Mouse (Mus musculus): ENCODE measurements around the gene Tmem208.

Tmem208 gene

DNA sequence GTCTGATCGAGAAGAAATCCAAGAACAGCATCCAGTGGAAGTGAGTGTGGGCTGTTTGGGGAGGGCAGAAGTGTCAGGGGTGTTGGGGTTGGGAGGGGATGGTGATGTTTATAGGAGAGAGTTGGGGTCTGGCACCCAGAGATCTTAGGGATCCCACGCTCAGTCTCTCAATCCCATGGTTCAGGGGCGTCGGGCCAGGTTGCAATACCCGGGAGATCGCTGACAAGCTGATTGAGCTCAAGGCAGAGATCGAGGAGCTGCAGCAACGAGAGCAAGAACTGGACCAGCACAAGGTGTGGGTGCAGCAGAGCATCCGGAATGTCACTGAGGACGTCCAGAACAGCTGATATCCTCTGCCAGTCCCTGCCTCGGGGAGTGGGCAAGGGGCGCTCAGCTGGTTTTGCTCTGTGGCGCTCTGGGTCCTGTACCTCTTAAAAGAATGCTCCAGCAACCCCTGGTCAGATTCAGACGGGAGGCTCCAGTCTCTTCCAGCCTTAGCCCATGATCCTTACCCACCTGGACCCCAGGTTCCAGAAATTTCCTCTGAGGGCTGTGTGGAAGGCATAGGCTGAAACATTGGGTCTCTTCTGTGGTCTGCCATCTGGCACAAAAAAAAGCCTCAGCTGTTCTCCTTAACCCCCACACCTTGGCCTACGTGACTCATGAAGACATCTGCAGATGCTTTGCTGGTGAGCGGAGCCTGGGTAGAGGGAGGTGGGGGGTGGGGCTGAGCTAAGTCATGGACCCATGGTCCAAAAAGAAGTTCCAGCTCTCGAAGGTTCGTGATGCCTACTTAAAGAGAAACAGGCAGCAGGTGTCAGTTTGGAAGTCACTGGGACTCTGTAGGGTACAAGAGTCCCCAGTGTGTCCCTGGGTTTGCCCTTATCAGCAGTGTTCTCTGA, 27.6 kb upstream of the Tmem208 start:
- DNase-seq (ENCODE audit: low read depth, low spot score): no peak

DNA sequence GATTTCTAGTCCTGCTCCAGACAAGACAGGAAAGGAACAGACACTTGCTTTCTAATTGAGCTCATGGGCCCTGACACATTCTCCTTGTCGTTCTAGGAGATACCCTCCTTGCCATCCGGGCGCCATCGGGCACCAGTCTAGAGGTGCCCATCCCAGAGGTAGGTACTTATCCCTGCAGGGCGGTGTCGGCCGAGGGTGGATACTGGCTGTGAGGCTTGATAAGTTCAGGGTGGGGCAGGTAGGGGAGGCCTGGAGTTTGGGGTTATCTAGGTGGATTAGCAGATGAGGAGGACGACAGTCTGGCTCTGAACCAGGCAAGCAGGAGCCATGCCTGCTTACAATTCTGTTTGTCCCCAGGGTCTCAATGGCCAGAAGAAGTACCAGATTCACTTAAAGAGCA, 26.2 kb upstream of the Tmem208 start:
- no peak for DNase-seq (ENCODE audit: low read depth, low spot score)

DNA sequence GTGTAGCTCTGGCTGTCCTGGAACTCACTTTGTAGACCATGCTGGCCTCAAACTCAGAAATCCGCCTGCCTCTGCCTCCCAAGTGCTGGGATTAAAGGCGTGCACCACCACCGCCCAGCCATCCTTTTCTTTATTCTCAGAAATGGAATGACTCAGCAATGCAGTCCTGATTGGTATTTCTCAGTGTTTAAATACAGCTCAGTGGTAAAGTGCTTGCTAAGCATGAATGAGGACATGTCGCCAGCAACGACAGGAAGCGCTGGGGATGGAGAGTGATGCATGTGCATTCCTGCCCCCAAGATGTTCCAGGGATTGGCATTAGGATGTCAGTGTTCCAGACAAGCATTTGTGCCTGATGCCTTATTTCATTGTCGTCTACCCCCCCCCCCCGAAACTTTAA, 22.8 kb upstream of the Tmem208 start:
- no peak for DNase-seq (ENCODE audit: low read depth, low spot score)

DNA sequence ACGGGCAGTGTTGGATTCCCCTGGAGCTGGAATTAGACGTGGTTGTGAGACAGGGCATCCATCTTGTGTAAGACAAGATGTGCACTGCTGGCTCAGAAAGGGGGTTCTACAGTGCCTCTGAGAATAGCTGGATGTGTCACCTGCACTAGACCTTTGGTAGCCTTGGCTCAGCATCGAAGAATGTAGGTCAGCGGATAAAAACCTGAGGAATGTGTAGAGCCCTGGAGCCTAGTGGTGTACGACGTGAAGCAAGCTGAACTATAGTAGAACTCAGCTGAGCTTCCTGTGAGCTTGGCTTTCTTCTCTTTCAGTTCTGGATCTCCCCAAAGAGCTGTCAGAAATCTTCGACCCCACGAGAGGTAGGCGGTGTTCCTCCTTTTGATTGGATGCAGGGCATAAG, 22.3 kb upstream of the Tmem208 start:
- DNase-seq (ENCODE audit: low read depth, low spot score): no peak

DNA sequence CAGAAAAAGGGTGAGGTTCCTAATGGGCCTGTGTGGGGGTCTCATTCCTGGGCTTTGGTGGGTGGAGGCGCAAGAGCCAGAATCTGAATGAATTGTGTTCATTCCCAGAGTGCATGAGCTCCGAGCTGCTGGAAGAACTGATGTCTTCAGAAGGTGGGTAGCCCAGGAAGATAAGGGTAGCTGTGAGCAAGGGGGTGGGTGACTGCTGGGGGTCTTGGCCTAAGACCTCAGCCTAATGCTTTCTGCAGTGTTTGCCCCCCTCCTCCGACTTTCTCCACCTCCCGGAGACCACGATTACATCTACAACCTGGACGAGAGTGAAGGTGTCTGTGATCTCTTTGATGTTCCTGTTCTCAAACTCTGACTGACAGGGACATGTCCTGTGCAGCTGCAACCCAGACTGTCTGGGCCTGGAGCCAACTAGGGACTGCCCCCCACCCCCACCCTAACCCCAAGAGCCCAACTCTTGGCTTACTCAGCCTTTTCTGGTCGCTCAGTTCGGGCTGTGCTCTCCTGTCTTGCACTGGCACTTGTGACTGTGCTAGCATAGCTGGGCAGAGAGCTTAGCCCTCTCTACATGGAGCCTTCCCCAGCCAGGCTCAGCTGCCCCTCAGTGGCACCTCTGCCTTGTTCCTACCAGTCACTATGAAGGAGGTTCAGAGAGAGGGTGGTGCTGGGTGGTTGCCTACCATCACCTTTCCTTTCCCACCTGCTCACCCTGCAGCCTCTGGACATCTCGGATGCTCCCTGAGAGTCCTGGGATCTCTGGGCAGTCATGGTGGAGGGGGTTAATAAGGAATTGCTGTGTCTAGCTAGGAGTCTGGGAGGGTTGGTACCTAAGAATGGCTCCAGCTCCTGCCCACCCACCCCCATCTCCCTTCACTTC, 21.6 kb upstream of the Tmem208 start:
- DNase-seq (ENCODE audit: low read depth, low spot score): no peak

DNA sequence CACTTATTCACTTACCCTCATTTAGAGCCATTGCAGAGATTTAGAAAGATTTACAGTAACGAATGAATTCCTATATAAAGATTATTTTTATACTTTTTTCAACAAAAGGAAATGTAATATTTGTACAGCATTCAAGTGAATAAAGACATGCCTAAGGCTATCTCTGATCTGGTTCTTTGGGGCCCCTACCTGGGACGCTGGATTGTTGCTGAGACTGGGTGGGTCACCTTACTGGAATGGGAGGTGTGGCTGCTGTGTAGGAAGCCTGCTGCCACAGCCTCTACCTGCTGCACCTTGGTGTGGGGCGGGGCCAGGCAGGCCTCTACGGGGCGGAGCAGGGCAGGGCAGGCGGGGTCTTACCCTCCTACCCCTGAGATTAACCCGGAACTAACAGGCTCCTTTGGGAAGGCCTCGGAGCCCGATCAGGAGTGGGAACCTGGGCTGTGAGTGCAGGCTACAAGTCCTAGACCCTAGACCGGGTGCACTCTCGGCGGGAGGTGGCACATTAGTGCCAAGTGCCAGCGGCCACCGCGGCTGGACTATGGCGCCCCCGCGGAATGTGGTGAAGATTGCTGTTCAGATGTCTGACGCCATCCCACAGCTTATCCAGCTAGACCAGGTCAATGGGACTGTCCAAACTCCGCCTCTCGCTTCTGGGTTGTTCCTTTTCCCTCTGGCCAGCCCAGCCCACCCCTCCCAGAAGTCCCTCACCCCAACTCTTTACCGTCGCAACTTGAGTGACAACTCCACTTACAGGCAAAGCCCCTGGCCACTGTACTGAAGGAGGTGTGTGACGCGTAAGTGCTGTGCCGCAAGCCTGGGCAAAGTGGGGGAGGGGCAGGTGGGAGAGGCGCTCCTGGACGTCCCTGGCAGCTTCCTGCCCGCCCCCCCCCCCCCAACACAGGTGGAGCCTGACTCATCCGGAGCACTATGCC, 20.7 kb upstream of the Tmem208 start, which contains the start of gene Elmo3:
Elmo3 (plus strand) TSS at position 391 of the 935 bp plus-strand sequence.
- no peak for DNase-seq (ENCODE audit: low read depth, low spot score)

DNA sequence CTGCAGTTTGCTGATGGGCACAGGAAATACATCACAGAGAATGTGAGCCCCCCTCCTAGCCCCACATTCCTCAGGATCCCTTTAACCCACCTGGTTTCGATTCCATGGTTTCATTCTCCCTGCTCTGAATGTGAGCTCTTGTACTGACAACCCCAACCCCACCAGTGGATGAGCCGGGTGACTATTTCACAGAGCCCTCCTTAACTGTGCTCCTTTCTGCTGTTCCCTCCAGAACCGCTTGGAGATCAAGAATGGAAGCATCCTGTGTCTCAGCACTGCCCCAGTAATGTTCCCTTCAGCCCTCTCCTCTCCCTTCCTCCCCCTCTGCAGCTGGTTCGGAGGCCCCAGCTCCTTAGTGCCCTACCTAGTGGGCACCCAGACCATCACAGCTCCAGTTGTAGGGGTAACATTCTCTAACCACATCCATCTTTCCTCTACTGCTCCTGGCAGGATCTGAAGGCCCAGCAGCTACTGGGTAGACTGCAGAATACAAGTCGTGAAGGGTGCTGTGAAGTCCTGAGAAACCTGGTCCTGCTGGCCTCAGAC, 19.9 kb upstream of the Tmem208 start:
- no peak for DNase-seq (ENCODE audit: low read depth, low spot score)

DNA sequence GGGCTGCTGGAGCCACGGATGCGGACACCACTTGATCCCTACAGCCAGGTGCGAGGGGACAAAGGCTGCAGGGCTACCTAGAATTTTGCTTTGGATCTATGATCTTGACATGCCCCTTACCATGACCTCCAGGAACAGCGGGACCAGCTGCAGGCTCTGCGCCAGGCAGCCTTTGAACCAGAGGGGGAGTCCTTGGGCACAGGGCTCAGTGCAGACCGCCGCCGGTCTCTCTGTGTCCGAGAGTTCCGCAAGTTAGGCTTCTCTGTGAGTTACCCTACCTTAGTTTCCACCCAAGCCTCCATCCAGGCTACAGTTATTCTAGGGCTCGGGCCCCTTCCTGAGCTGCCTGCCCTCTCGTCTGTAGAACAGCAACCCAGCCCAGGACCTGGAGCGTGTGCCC, 18.5 kb upstream of the Tmem208 start:
- DNase-seq (ENCODE audit: low read depth, low spot score): no peak

DNA sequence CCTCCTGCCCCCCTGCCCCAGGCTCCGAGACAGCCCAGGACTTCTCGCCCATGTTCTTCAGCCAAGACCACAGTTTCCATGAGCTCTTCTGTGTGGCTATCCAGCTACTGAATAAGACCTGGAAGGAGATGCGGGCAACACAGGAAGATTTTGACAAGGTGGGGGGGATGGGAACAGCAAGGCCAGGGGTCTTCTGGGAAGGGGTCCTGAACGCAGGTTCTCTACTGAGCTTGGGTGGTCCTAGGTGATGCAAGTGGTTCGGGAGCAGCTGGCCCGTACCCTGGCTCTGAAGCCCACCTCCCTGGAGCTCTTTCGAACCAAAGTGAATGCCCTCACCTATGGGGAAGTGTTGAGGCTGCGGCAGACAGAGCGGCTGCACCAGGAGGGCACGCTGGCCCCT, 17.7 kb upstream of the Tmem208 start:
- no peak for DNase-seq (ENCODE audit: low read depth, low spot score)

DNA sequence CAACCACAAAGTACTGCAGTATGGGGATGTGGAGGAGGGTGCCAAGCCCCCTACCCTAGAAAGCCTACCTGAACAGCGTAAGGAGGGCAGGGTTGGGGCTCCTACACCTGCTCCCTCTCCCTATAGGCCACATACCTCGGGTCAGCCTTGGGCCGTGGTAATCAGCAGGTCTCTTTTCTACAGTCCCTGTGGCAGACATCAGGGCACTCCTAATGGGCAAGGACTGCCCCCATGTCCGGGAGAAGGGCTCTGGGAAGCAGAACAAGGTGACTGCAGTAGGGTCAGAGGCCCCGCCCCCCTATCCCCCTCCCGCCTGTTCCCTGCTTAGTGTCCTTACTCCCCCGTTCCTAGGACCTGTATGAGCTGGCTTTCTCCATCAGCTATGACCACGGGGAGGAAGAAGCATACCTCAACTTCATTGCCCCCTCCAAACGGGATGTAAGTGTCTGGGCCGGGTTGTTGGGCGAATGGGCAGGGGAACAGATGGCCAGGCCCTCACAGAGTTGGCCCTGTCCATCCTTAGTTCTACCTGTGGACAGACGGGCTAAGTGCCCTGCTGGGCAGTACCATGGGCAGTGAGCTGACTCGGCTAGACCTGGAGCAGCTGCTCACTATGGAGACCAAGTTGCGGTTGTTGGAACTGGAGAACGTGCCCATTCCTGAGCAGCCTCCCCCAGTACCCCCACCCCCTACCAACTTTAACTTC, 16.9 kb upstream of the Tmem208 start:
- DNase-seq (ENCODE audit: low read depth, low spot score): no peak

DNA sequence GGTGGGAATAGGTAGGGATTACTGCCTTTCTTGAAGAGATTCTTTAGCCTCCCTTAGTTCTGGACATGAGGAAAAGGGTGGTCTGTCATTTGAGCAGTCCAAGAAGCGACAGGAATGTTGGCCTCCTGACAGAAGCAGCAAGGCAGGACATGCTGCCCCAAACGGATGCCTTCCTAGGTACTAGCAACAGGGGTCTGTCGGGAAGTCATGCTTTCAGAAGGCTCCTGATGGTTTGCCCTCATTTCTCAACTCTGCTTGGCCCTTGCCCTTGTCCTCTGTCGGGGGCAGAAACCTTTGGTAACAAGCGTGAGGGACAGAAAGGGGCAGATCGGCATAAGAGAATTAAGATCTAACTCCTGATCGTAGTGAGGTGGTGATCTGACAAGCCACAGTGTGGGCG, 16.0 kb upstream of the Tmem208 start:
- no peak for DNase-seq (ENCODE audit: low read depth, low spot score)

DNA sequence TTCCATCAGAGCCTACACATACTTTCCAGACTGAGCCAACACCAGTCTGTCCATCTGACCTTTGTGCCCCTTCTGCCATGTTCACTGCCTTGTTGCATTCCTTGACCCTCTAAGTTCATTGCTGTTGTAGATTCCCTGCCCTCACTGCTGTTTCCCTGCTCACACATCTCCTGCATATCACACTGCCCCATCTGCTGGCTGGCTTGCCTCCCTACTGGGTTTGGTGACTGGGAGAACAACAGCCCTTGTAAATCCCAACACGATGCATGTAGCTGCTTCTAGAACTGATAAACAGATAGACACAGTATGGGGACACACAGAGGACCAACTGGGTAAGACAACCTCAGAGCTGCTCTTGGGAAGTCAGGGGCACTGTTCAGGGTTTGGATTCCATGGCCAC, 14.4 kb upstream of the Tmem208 start:
- no peak for DNase-seq (ENCODE audit: low read depth, low spot score)

DNA sequence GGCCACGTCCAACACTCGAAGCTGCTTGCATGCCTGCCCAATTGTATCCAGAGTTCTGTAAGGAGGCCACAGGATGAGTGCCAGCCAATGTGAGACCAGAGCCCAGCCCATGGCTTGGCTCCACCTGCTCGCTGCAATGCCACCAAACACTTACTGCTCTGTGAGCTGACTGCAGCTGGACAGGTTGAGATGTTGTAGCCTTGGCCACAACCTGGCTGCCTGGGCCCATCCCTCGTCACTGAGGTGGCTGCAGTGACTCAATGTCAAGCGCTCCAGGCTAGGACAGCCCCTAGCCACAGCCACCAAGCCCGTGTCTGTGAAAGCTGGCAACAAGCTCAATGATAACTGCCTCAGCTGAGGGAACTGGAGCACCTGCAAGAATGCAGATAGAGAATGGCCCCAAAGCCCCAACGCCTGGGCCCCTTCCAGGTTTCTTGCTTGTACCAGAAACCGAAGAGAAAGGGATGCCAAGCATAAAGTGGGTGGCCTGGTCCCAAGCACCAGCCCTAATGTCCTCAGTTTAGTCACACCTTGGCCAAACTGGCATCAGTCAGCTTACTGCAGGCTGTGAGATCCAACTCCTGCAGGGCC, 13.2 kb upstream of the Tmem208 start:
- DNase-seq (ENCODE audit: low read depth, low spot score): no peak

DNA sequence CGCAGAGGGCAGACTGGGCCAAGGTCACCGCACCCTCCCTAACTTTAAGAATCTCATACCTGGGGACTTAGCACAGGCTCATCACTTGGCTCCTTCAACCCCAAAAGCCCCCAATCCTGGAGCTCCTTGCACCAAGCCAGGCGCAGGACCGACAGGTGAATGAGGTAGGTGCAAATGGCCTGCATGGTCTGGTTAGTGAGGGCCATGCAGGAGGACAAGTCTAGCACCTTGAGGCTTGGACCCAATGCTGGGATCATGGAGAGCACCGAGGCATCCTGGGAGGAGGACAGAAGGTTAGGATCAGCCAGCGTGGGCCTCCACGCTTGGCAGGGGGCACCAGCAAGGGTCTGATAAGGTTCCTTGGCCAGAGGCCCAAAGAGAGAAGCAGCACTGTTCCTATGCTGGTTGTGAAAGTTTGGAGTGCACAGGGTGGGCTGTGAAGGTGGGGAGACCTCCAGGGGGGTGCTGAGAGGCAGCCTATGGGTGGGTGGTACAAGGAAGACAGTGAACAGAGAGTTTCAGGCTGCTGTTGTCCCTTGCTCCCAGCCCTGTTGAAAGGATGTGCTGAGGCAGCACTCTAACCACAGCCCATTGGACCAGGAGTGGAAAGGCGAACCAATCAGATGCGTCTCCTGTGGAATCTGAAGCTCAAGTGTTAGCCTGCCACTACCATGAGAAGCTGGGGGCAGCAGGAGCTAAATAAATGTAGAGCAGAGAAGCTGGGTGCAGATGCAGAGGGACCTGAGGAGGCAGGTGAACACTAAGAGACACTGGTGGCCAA, 12.3 kb upstream of the Tmem208 start:
- no peak for DNase-seq (ENCODE audit: low read depth, low spot score)

DNA sequence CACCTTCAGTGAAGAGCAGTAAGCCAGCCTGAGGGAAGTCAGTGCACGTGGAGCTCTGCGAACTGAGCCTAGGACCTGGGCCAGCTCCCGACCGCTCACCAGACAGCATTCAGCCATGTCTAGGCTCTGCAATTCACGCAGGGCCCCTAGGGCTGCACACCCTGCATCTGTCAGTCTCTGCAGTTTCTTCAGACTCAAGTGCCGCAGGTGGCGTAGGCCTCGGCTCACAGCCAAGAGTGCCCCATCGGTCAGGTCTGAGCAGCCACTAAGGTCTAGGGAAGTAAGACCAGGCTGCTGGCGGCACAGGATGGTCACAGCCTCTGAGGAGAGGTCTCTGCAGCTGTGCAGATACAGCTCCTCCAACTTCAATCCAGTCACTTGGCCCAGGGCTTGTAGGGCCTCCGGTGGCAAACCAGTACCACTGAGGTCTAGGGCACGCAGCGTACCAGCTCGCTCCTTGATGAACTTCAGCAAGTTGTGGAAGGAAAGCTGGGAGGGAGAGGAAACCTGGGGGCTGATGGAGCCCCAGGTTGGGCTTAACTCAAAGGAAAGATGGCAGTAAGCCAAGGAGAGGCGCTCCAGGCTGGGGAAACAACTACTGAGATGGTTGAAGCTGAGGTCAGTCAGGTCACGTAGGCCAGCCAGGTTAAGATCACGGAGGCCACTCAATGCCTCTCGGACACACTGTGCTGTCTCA, 10.9 kb upstream of the Tmem208 start:
- DNase-seq (ENCODE audit: low read depth, low spot score): no peak

DNA sequence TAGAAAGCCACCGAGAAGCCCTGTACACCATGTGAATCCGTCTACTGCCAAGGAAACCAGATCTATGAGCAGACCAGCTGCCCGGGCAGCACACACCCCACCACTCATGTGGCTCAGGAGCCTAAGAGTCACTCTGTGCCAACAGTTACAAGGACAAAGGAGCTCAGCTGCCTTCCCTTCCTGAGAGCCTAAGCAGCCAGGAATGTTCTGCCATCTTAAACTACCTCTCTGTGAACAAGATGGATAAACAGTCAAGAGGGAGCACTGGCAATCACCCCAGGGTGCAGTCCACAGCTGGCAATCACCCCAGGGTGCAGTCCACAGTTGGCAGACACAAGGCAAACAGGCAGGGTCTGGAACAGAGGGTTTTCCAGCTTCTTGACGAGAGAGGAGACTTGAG, 8.2 kb upstream of the Tmem208 start:
- DNase-seq (ENCODE audit: low read depth, low spot score): no peak

DNA sequence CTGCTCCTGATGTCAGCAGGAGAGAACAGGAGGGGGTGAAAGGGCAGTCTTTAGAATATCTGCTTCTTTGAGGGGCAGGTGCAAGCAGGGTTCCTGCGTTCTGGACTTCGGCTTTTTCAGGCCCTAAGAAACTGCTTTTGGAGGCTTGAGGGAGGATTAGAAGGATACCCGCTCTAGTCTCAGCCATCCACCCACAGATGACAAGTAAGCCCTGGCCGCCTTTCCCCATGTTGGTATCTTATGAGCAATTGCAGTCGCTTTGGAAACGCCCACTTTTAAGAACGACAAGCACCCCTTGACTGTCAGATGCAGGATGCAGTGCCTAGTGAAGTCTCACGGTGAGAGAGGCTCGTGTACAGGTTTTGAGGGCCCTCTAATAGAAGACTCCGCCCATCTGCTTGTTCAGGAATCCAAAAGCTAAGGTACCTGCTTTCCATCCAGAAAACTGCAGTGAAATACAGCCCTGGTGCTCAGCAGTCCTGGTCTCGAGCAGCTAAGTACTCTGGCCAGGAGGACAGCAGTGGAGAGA, 7.4 kb upstream of the Tmem208 start:
- DNase-seq (ENCODE audit: low read depth, low spot score): no peak

DNA sequence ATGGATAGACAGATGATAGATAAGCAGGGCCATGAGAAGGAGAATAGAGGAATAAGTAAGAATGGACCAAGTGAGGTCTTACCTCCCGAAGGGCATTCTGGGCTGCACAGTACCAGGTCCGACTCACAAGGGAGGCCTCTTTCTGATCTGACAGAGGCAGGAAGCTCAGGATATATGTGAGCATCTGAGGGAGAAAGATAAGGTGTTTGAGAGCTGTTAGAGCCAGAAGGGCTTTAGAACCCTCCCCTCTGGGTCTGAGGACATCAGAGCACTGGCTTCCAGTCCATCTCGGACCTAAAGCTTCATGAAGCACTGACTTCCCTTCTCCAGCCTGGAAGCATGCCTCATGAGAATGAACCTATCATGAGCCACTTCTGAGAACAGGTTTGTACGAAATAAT, 3.0 kb upstream of the Tmem208 start:
- DNase-seq (ENCODE audit: low read depth, low spot score): no peak

Measured in telencephalon, adult 2 months (tissue).